Mouse (Mus musculus): ENCODE data around the gene Psen1.

Psen1 gene

DNA sequence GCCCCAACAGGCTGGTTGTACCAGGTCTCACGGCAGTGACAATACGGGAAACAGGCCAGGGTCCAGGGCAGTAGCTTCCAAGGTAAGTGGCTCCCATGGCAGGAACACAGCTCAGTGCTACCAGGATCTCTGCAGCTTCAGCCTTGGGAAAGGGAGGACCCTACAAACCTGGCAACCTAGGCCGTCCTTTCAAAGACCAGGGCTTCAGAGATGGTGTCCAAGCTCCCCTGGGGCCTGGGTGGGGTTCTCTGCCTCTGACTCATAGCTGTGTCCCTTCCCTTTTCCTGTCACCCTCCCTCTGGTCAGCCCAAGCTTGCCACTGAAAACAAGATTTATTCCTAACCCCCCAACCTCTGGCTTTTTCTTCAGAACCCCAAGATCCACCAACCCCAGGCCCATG, 92.2 kb downstream of the Psen1 start:
- no peak for DNase-seq (ENCODE audit: low spot score in 2 of 2)

DNA sequence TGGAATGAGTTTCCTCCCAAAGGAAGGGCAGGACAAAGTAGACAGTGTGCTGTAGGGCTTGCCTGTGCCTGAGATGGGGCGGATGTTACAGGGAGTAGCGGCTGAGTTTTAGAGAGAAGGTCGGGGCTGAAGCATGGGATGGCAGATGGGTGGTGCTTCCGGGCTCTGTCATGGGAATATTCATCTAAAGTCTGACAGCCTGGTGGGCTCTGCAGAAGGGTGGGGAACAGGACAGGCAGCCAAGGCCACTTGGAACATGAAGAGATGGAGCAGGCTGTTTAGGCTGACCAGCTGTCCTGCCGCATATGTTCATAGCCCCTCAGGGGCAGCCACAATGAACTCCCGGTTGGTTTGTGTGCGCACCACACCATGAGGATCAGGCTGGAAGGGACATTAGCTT, 93.3 kb downstream of the Psen1 start:
- no peak for DNase-seq (ENCODE audit: low spot score in 2 of 2)

DNA sequence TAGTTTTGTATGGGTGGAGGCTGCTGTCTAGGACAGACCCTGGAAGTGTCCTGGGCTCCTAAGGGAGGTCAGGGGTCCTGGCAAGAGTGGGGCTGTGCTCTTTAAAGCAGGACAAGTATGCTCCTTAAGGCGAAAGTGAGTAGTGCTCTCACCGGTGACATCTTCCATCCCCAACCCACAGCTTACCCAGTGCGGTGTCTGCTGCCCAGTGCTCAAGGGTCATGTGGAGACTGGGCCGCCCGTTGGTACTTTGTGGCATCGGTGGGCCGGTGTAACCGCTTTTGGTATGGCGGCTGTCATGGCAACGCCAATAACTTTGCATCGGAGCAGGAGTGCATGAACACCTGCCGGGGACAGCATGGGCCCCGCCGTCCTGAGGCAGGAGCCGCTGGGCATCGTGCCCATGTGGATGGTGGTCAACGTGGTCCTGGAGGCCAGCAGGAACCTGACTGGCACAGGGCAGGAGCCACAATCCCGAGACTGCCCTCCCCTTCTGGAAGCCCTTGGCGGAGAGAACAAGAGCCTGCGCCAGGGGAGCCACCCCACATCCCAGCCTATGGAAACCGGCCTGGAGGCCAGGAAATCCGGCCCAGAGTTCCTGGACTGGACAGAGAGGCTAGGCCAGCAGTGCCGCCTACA, 93.8 kb downstream of the Psen1 start:
- no peak for DNase-seq (ENCODE audit: low spot score in 2 of 2)

DNA sequence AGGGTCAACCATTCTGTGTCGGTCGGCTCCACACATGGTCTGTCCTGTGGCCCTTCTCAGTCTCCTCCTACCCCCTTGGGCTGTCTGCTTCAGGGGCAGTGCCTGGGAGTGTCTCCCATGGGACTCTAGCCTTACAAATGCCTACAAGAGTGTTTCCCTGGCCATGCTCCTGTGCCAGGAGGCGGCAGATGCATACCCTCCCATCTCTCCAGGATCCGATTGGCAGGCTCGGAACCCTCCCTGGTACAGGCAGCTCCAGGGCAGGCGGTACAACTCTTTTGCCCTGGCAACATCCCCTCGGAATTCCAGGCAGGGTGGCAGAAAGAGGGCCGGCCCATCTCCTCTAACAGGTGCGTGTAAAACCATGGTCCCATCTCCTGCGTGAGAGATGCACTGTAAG, 94.7 kb downstream of the Psen1 start:
- no peak for DNase-seq (ENCODE audit: low spot score in 2 of 2)

Data from urinary bladder, postnatal 36 days (tissue).